Mouse (Mus musculus): ENCODE measurements around the gene Gstt3.

GRCm38 (mm10) chr10:75774587-75774986, 6.6 kb downstream of the Gstt3 start:
- TF ChIP-seq POLR2A (IDR thresholded peaks at IDR 0.05; ENCODE audit: borderline replicate concordance, low read depth, low read length) (no peak), CTCF (IDR thresholded peaks at IDR 0.05; ENCODE audit: low read depth, low read length) (no peak)
